Mouse (Mus musculus) heart, embryonic 13.5 days (tissue): ENCODE data around the gene Maml2. TPM values are rescaled to one million over a fixed set of nuclear protein-coding genes. Genes with fewer than 3 reads are reported as not detected.

Experiments used
- ATAC-seq: fragments of 200-750 bp; cut with Nextera tagmentation; 2 replicates; pipeline ENCODE4 v1.8.0; 2017; ENCODE audit warnings: moderate TSS enrichment; ENCODE audit not compliant: insufficient number of reproducible peaks, low FRiP score, low TSS enrichment; ENCODE audit errors: extremely low read depth
- H3K27ac ChIP-seq: fragments of 300-500 bp; sonication (generic); replicated peaks from 2 replicates; pipeline ENCODE4 v1.5.1; 2015; ENCODE audit warnings: moderate library complexity, mild to moderate bottlenecking, inconsistent platforms
- H3K27me3 ChIP-seq: fragments of 300-500 bp; sonication (generic); replicated peaks from 2 replicates; pipeline ENCODE4 v1.6.1; 2015; ENCODE audit warnings: mild to moderate bottlenecking, inconsistent platforms
- H3K36me3 ChIP-seq: fragments of 300-500 bp; sonication (generic); 2 replicates; pipeline ENCODE4 v1.6.1; 2015; ENCODE audit warnings: mild to moderate bottlenecking, inconsistent platforms
- H3K4me1 ChIP-seq: fragments of 300-500 bp; sonication (generic); 2 replicates; pipeline ENCODE4 v1.6.1; 2015; ENCODE audit warnings: inconsistent platforms
- H3K4me2 ChIP-seq: fragments of 300-500 bp; sonication (generic); 2 replicates; pipeline ENCODE4 v1.6.1; 2015; ENCODE audit warnings: inconsistent platforms, mild to moderate bottlenecking, moderate library complexity
- H3K4me3 ChIP-seq: fragments of 300-500 bp; sonication (generic); 2 replicates; pipeline ENCODE4 v1.5.1; 2015; ENCODE audit warnings: moderate library complexity, mild to moderate bottlenecking, inconsistent platforms
- H3K9ac ChIP-seq: fragments of 300-500 bp; sonication (generic); 2 replicates; pipeline ENCODE4 v1.6.1; 2015; ENCODE audit warnings: inconsistent platforms, mild to moderate bottlenecking, moderate library complexity
- H3K9me3 ChIP-seq: fragments of 300-500 bp; sonication (generic); 2 replicates; pipeline ENCODE4 v1.6.1; 2016; ENCODE audit warnings: inconsistent platforms
- WGBS: fragments of 180-500 bp; shearing (Covaris S2); methylation state at CpG from one replicate; pipeline ENCODE4 v1.1.7; 2015; ENCODE audit warnings: mixed read lengths; 5-methylcytosine and 5-hydroxymethylcytosine counted together
- polyA plus RNA-seq: library from polyadenylated mRNA; unstranded; fragments of >200 nt; fragmentation: Nextera tagmentation; extraction: Ambion mirVana; gene quantifications from 2 replicates; pipeline ENCODE4 v1.2.1, GENCODE M21; 2015

The Maml2 gene
- polyA plus RNA-seq, 1 experiment from 2014 or later, result 9.5 TPM

DNA sequence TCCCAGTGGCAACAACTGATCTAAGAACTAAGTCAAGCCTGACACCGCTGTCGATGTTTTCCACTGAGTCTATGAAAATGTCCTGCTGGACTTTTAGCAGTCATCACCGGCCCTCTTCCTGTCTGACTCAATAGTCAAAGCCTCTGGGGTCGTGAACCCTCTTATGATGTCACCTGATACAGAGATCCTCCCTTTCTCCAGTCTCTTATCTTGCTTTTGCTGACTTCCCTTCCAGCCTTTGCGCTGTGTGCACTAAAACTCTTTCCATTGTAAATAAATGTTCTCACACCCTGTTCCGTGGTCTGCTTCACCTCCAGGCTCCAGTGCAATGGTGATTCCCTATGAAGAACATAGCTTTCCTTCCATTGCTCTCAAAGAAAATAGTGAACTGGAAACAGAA lies 132.5 kb downstream of the Maml2 start:
- 34% methylated on average over 6 of the region's 6 CpGs for WGBS
- H3K9me3 ChIP-seq, result no peaks in the 10 kb centered on the region
- no peak overlapping the region for H3K4me3 ChIP-seq
- H3K9ac ChIP-seq, result no peak overlapping the region
- peak overlapping the region; percentile 84 for H3K27ac ChIP-seq
- peaks cover 79% of the 10 kb centered on the region for H3K4me1 ChIP-seq
- H3K27me3 ChIP-seq, result no peaks in the 10 kb centered on the region
- H3K36me3 ChIP-seq, result no peaks in the 10 kb centered on the region
- ATAC-seq, result peak; percentile 64; the same call in 1 of the 2 replicates
- H3K4me2 ChIP-seq, result no peak overlapping the region; the same call in 1 of the 2 replicates

DNA sequence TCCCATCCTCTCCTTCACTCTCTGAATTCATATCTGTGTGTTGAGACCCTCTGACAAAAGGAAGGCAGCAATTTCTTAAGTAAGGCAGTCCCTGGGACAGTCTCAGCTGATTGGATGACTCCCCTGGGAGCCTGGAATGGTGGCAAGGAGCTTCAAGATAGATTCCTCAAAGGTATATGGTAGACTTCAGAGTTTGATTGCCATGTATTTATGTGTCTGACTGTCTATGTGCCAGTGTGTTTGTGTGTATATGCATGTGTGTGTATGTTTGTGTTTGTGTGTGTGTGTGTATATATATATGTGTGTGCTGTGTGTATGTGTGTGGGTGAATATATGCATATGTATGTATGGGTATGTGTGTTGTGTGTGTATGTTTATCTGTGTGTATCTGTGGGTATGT lies 133.0 kb downstream of the Maml2 start:
- ATAC-seq, result no peak
- Histone ChIP-seq H3K4me3 (no peak overlapping the region), H3K27me3 (no peaks in the 10 kb centered on the region), H3K36me3 (no peaks in the 10 kb centered on the region), H3K4me2 (no peak overlapping the region; the same call in 1 of the 2 replicates), H3K9me3 (no peaks in the 10 kb centered on the region), H3K9ac (no peak overlapping the region), H3K4me1 (peaks cover 79% of the 10 kb centered on the region), H3K27ac (peak overlapping the region; percentile 84)

DNA sequence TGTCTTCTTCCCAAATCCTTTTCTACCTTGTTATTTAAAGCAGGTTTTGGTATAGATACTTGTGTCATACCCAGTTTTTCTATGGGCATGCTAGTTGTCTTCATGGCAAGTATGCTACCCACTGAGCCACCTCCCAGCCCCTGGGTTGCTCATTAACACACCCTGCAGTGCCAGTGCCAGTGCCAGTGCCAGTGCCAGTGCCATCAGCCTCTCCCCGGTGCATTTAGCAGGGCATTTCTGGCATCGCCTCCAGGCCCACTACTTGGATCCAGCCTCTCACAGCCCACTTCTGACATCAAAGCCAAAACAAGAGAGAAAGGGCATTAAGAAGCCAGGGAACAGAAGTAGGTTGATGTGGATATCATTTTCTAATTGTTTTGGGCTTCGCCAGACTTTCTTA lies 133.9 kb downstream of the Maml2 start:
- Histone ChIP-seq H3K36me3 (no peaks in the 10 kb centered on the region), H3K27me3 (no peaks in the 10 kb centered on the region), H3K4me3 (no peak overlapping the region), H3K4me2 (no peak overlapping the region), H3K9me3 (no peaks in the 10 kb centered on the region), H3K4me1 (peaks cover 76% of the 10 kb centered on the region), H3K27ac (0 out of 2 replicates have a peak overlapping the region, but pooled peaks have one; percentile 4), H3K9ac (no peak overlapping the region)
- no peak for ATAC-seq
- 87% methylated on average over 3 of the region's 3 CpGs for WGBS

DNA sequence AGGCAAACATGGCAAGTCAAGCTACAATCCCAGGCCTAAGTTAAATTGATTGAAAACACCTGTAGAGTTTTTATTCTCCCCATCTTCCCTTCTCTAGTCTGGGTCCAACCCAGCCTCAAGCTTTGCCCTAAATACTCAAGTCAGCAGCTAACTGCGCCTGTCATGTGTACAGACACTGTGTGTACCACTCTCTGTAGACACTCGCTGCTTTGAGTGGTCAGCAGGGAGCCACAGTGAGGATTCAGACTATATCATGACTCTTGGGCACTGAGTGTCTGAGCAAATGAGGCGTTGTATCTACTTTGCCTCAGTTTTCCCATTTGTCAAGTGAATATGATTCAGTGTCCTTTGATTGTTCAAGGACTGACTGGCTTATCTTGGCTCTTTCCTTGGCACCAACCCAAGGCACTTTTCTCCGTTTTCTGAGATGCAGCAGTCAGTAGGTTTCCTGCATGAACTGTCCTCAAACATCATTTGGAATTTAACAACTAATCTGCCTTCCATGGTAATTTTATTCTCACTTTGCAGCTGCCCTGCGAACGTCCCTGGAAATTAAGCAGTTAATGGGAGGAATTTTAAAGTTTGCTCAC lies 135.8 kb downstream of the Maml2 start:
- ATAC-seq, result no peak
- H3K4me1 ChIP-seq, result peaks cover 57% of the 10 kb centered on the region
- H3K36me3 ChIP-seq, result peaks cover 13% of the 10 kb centered on the region
- no peak overlapping the region for H3K4me2 ChIP-seq
- 56% methylated on average over 6 of the region's 6 CpGs for WGBS
- no peak overlapping the region for H3K4me3 ChIP-seq
- no peak overlapping the region for H3K9ac ChIP-seq
- peaks cover 8% of the 10 kb centered on the region for H3K9me3 ChIP-seq
- no peaks in the 10 kb centered on the region for H3K27me3 ChIP-seq
- 0 out of 2 replicates have a peak overlapping the region, but pooled peaks have one; percentile 31 for H3K27ac ChIP-seq

DNA sequence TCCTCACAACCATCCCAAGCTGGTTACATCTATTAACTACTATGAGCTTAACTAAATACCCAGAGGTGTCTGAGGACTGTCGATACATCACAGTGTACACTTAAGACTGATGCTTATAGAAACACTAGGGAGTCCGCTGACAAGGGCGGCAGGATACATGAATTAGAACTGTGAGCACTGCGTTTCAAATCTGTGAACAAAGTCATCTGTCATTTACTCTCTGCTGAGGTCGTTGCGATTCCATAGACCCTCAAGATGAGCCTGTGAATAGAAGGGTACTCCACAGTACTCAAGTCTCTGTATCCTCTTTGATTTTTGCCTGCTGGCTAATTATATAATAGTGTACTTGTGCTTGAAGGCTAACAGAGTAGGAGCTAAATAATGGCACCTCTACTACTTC lies 143.2 kb downstream of the Maml2 start:
- Histone ChIP-seq H3K9me3 (peaks cover 8% of the 10 kb centered on the region), H3K4me2 (no peak overlapping the region), H3K27me3 (no peaks in the 10 kb centered on the region), H3K36me3 (peaks cover 13% of the 10 kb centered on the region), H3K4me1 (peaks cover 32% of the 10 kb centered on the region), H3K4me3 (no peak overlapping the region), H3K27ac (peak overlapping the region; percentile 20; the same call in 1 of the 2 replicates), H3K9ac (no peak overlapping the region)
- ATAC-seq, result no peak
- WGBS, result 59% methylated on average over 6 of the region's 6 CpGs

DNA sequence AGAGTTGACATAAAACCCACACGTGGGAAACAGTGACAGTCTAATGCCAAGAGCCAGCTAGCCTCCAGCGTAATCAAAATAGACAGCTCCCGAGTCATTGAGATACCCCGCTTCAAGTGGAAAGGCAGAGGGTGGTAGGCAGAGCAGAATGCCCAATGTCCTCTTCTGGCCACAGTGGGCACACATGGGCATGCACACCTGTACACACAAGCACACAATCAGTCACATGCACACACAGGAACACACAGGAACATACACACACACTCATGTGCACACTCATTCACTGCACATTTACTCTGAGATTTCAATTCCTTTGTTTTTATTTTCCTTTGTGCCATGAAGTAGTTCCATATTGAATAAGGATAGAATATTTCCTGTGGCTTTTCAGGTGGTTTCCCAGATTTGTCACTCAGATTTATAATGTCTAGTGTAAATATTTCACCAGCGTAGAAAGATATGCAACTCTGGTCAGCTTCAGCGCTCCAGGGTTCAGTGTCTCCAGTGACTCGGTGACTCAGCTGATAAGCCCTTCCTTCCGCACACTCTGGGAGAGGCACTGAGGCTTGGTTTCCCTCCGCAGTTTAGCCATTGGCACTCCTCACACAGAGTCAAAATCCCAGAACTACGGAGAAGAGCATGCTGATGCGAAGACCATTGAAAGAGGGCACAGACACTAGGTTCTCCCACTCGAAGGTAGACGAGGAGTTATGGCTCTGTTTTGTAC lies 144.4 kb downstream of the Maml2 start:
- H3K4me3 ChIP-seq, result 0 out of 2 replicates have a peak overlapping the region, but pooled peaks have one; percentile 3
- peak; percentile 51; the same call in 1 of the 2 replicates for ATAC-seq

DNA sequence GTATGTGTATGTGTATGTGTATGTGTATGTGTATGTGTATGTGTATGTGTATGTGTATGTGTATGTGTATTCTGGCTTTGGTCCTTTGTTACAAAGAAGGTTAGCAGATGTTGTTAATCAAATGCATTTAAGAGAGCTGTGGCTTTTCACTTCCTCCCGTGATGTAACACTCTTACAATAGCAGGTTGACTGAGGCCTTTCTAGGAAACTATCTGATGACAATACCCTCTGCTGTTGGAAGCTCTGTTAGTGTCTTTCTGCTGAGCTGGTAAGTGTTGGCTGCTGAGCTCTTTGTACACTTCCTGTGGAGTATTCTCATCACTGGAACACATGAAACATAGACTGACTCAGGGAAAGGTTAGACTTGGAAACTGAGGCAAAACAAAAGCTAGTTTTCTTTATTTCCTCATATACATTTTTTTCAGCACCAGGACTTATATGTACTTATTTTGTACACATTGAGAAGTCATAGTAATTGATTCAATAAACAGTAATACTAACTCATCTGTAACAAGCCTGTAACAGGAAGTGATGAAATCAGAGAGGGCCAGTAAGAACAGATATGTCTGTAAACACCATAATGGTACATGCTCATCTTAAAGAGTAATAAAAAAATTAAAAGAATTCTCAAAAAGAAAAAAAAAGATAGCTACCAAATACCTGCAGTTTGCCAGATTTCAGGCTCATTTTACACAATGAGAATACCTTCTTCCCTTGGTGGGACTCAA lies 145.9 kb downstream of the Maml2 start:
- ATAC-seq, result no peak
- Histone ChIP-seq H3K36me3 (no peaks in the 10 kb centered on the region), H3K9me3 (no peaks in the 10 kb centered on the region), H3K27ac (no peak overlapping the region; the same call in 1 of the 2 replicates), H3K4me1 (peaks cover 48% of the 10 kb centered on the region), H3K9ac (no peak overlapping the region), H3K4me2 (no peak overlapping the region), H3K4me3 (no peak overlapping the region), H3K27me3 (no peaks in the 10 kb centered on the region)
- 46% methylated on average over 1 of the region's 1 CpGs for whole genome bisulfite sequencing

More for the DNA sequence above, 144.4 kb downstream of the Maml2 start:
- Histone ChIP-seq H3K9me3 (peaks cover 4% of the 10 kb centered on the region), H3K27me3 (no peaks in the 10 kb centered on the region), H3K27ac (peak overlapping the region; percentile 79), H3K4me2 (peak overlapping the region; percentile 48), H3K9ac (0 out of 2 replicates have a peak overlapping the region, but pooled peaks have one; percentile 1), H3K36me3 (peaks cover 9% of the 10 kb centered on the region), H3K4me1 (peaks cover 36% of the 10 kb centered on the region)
- 23% methylated on average over 13 of the region's 13 CpGs for WGBS

DNA sequence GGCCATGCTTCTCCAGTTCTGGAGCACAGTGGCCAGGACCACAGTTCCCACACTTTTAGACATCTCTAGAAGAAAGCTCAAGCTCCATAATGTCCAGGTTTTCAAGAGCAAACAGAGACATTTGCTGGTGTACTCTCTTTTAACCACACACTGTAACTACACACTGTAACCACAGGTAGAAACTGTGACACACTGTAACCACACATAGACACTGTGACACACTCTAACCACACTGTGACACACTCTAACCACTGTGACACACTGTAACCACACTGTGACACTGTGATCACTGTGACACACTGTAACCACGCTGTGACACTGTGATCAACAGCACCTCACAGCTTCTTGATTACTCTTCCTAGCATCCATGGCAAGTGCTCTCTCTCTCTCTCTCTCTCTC lies 148.5 kb downstream of the Maml2 start:
- Histone ChIP-seq H3K27ac (no peak overlapping the region), H3K27me3 (no peaks in the 10 kb centered on the region), H3K9ac (no peak overlapping the region), H3K4me1 (peaks cover 60% of the 10 kb centered on the region), H3K9me3 (no peaks in the 10 kb centered on the region), H3K36me3 (no peaks in the 10 kb centered on the region), H3K4me3 (no peak overlapping the region), H3K4me2 (no peak overlapping the region)
- ATAC-seq, result no peak
- 84% methylated on average over 1 of the region's 1 CpGs for WGBS

DNA sequence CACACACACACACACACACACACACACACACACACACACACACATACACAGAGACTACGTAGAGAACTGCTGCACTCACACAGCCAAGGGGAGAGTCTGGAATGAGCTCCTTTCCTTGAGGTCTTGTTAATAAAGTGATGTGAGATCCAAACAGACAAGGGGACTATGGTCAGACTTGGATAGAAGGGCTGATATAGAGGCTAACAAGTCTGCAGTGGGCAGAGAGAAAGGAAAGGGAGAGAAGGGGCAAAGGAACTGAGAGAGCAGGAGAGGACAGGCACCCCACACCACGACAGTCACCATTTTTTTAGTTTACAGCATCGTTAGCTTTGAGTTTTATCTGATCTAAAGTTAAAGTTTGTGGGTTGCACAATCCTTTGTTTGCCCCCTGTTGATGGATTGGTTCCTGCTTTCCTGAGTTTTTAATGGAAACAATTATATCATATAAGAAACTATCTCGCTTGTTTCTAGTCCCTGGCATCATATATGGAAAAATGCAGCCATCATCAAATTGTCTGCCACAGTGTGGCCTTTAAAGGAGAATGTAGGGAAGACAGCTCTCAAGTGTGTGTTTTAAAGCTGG lies 149.0 kb downstream of the Maml2 start, which contains the start of gene Gm17571:
Gene Gm17571 (minus strand): TSS at position 51 of the 583 bp plus-strand sequence.
- H3K27me3 ChIP-seq, result no peaks in the 10 kb centered on the region
- no peak for ATAC-seq
- peaks cover 56% of the 10 kb centered on the region for H3K4me1 ChIP-seq
- H3K9ac ChIP-seq, result no peak within 1 kb of the TSS
- WGBS, result 52% methylated on average over 4 of the region's 4 CpGs
- no peaks in the 10 kb centered on the region for H3K36me3 ChIP-seq
- H3K9me3 ChIP-seq, result no peaks in the 10 kb centered on the region
- H3K4me3 ChIP-seq, result no peak within 1 kb of the TSS
- no peak within 1 kb of the TSS for H3K27ac ChIP-seq
- no peak within 1 kb of the TSS for H3K4me2 ChIP-seq

DNA sequence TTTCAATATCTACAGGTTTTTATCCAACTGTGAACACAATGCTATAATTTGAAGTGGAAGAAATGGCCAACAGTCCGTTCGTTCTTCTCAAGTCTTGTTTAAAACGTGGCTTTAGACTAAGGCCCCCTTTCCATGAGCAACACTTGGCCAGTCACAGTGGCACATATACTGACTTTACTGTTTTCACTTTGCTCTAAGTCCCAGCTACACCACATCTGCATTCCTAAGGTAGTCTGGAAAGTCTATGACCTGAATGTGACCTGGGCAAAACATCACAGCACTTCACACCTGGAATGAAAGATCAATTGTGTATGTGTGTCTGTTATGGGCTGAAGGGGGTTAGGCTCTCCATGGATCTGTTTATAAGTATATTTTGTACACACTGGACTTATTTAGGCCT lies 151.0 kb downstream of the Maml2 start:
- 85% methylated on average over 3 of the region's 3 CpGs for WGBS
- no peaks in the 10 kb centered on the region for H3K27me3 ChIP-seq
- H3K27ac ChIP-seq, result no peak overlapping the region
- H3K4me3 ChIP-seq, result no peak overlapping the region
- H3K4me1 ChIP-seq, result peaks cover 40% of the 10 kb centered on the region
- no peaks in the 10 kb centered on the region for H3K36me3 ChIP-seq
- H3K9ac ChIP-seq, result no peak overlapping the region
- H3K4me2 ChIP-seq, result no peak overlapping the region
- no peaks in the 10 kb centered on the region for H3K9me3 ChIP-seq
- ATAC-seq, result no peak

DNA sequence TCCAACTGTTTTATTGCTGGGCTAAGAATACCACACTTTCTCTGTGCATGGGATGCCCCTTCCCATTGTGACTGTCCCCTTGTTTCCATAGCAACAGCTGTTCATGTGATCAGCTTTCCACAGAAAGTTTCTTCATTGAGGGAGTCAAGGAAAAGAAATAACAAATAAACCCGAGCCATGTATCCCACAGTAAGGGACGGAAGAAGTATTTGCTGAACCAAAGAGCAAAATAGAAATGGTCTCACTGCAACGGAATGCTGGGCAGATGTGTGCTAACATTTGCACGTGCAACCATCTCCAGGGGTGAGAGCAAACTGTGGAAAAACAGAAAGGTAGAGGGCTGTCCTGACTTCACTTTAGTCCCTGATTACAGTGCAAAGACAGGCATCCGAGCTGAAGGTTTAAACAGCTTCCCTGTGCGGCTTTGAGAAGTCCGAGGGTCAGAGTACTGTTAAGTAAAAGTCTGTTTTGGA lies 156.9 kb downstream of the Maml2 start:
- H3K4me1 ChIP-seq, result peaks cover 42% of the 10 kb centered on the region
- H3K9me3 ChIP-seq, result no peaks in the 10 kb centered on the region
- no peak for ATAC-seq
- no peaks in the 10 kb centered on the region for H3K27me3 ChIP-seq
- peak overlapping the region; percentile 73 for H3K27ac ChIP-seq
- H3K4me2 ChIP-seq, result peak overlapping the region; percentile 38
- peak overlapping the region; percentile 66 for H3K9ac ChIP-seq
- WGBS, result 23% methylated on average over 7 of the region's 7 CpGs
- no peak overlapping the region for H3K4me3 ChIP-seq
- no peaks in the 10 kb centered on the region for H3K36me3 ChIP-seq
